Mouse (Mus musculus) forebrain, embryonic 16.5 days (tissue): ENCODE measurements around the gene Rab25. TPM values are rescaled to one million over a fixed set of nuclear protein-coding genes. Genes with fewer than 3 reads are reported as not detected.

Source experiments
- ATAC-seq: fragments of 200-750 bp; cut with Nextera tagmentation; 2 replicates; pipeline ENCODE4 v1.8.0; 2017; ENCODE audit warnings: mild to moderate bottlenecking, moderate library complexity
- H3K27ac ChIP-seq: fragments of 300-500 bp; sonication (generic); 2 replicates; pipeline ENCODE4 v1.5.1; 2014; ENCODE audit warnings: low read length, control low read depth
- H3K27me3 ChIP-seq: fragments of 300-500 bp; sonication (generic); replicated peaks from 2 replicates; pipeline ENCODE4 v1.6.1; 2014; ENCODE audit warnings: low read length; ENCODE audit not compliant: control insufficient read depth, insufficient read depth
- H3K36me3 ChIP-seq: fragments of 300-500 bp; sonication (generic); 2 replicates; pipeline ENCODE4 v1.6.1; 2014; ENCODE audit not compliant: control insufficient read depth, insufficient read depth
- H3K4me1 ChIP-seq: fragments of 300-500 bp; sonication (generic); replicated peaks from 2 replicates; pipeline ENCODE4 v1.6.1; 2014; ENCODE audit warnings: low read length; ENCODE audit not compliant: control insufficient read depth, insufficient read depth
- H3K4me2 ChIP-seq: fragments of 300-500 bp; sonication (generic); 2 replicates; pipeline ENCODE4 v1.6.1; 2014; ENCODE audit warnings: mild to moderate bottlenecking, low read length, control low read depth
- H3K4me3 ChIP-seq: fragments of 300-500 bp; sonication (generic); replicated peaks from 2 replicates; pipeline ENCODE4 v1.5.1; 2014; ENCODE audit warnings: mild to moderate bottlenecking, low read length, control low read depth
- H3K9ac ChIP-seq: fragments of 300-500 bp; sonication (generic); replicated peaks from 2 replicates; pipeline ENCODE4 v1.6.1; 2014; ENCODE audit warnings: low read depth, low read length, control low read depth
- H3K9me3 ChIP-seq: fragments of 300-500 bp; sonication (generic); 2 replicates; pipeline ENCODE4 v1.6.1; 2016; ENCODE audit warnings: low read length; ENCODE audit not compliant: control insufficient read depth
- WGBS: fragments of 180-500 bp; shearing (Covaris S2); extraction: QIAGEN DNeasy Blood & Tissue Kit; methylation state at CpG from one replicate; pipeline ENCODE4 v1.1.7; 2014; 5-methylcytosine and 5-hydroxymethylcytosine counted together
- polyA plus RNA-seq: library from polyadenylated mRNA; unstranded; fragments of >200 nt; fragmentation: Nextera tagmentation; extraction: Ambion mirVana; gene quantifications from 2 replicates; pipeline ENCODE4 v1.2.1, GENCODE M21; 2015

Rab25 gene
- polyA plus RNA-seq, 1 experiment from 2014 or later, result not detected

DNA sequence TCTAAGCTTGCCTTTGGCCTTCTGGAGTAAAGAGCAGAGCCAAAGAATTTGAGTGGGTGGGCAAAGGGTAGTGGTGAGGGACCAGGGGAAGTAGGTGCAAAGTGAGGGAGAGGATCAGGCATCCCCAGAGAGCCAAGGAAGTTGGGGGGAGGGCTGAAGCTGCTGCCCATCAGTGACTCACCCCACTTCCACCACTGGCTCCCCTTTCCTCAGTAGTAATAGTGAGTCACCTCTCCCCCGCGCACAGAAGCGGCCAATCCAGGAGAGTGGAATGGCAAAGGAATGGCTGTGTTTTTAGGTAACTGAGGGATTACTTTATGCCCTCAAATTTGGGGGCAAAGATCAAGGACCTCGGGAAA, 44.6 kb downstream of the Rab25 start:
- Histone ChIP-seq H3K9ac (peak overlapping the region; percentile 83), H3K27me3 (no peaks in the 10 kb centered on the region), H3K4me1 (peaks cover 17% of the 10 kb centered on the region), H3K36me3 (no peaks in the 10 kb centered on the region), H3K27ac (no peak overlapping the region), H3K4me2 (peak overlapping the region; percentile 99), H3K9me3 (no peaks in the 10 kb centered on the region), H3K4me3 (peak overlapping the region; percentile 85)
- ATAC-seq, result peak; percentile 9; the same call in 1 of the 2 replicates
- 23% methylated on average over 4 of the region's 4 CpGs for WGBS

DNA sequence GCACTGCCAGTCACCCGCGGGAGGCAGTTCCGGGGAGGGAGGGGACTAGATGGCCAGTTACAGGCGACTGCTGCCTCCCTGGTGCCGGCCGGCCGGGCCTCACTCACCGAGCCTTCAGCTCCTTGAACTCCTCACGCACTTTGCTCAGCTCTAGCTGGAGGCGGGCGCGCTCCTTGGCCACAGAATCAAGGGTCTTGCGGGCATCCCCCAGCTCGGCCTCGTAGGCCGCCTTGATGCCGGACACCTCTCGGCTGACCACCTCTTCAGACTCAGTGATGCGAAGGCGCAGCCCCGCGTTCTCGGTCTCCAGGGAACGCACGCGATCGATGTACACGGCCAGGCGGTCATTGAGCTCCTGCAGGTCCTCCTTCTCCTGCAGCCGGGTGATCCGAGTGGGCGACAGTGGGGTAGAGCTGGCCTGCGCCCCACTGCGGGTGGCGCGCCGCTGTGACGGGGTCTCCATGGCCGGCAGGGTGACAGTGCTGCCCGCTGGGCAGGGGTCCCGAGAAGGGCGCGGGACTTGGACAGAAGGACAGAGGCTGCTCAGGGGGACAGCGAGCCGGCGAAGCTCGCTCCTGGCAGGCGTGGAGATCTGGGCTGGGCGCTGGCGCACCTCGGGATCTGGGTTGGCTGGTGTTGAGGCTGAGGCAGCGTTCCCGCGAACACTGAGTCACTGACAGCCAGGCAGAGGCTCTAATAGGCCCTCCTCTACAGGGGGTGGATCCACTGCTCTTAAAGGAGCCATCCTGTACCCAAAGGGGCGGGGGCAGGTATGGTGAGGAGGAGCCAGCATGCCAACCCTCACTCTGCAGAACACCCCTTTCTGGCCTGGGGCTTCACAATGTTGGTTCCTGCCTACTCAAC, 45.2 kb downstream of the Rab25 start:
- peak overlapping the region; percentile 99 for H3K4me2 ChIP-seq
- WGBS, result under 1% methylated on average over 55 of the region's 55 CpGs

DNA sequence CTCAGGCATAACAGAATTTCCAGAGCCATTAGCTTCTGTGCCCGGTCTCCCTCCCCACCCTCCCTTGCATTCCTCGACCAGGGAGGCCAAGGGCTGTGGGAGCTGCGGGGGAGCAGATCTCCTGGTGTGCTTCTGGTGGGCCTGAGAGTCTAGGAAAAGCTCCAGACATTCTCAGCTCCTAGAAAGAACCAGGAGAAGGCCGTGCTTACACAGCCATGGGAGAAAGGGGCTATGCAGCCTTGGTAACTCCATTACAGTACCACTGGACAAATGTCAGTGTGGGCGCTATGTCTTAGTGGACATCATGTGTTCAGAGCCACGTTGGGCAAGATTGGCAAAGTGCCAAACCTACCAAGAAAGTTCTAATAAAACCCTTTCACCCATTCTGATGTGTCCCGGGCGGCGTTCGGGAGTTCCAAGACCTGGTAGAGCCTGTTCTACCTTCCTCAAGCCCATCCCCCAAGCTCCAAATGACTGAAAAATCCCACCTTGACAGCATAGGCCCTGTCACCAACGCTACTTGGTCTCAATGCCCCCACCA, 46.0 kb downstream of the Rab25 start:
- ATAC-seq, result no peak
- WGBS, result 18% methylated on average over 11 of the region's 11 CpGs
- Histone ChIP-seq H3K9ac (peak overlapping the region; percentile 83), H3K9me3 (no peaks in the 10 kb centered on the region), H3K4me1 (peaks cover 17% of the 10 kb centered on the region), H3K4me2 (peak overlapping the region; percentile 99), H3K27ac (no peak overlapping the region), H3K27me3 (no peaks in the 10 kb centered on the region), H3K4me3 (peak overlapping the region; percentile 85), H3K36me3 (no peaks in the 10 kb centered on the region)

More for the DNA sequence above, 45.2 kb downstream of the Rab25 start:
- Histone ChIP-seq H3K4me1 (peaks cover 17% of the 10 kb centered on the region), H3K27ac (no peak overlapping the region; the same call in 1 of the 2 replicates), H3K9me3 (no peaks in the 10 kb centered on the region), H3K9ac (peak overlapping the region; percentile 83), H3K27me3 (no peaks in the 10 kb centered on the region), H3K36me3 (no peaks in the 10 kb centered on the region), H3K4me3 (peak overlapping the region; percentile 85)
- peak; percentile 97 for ATAC-seq

DNA sequence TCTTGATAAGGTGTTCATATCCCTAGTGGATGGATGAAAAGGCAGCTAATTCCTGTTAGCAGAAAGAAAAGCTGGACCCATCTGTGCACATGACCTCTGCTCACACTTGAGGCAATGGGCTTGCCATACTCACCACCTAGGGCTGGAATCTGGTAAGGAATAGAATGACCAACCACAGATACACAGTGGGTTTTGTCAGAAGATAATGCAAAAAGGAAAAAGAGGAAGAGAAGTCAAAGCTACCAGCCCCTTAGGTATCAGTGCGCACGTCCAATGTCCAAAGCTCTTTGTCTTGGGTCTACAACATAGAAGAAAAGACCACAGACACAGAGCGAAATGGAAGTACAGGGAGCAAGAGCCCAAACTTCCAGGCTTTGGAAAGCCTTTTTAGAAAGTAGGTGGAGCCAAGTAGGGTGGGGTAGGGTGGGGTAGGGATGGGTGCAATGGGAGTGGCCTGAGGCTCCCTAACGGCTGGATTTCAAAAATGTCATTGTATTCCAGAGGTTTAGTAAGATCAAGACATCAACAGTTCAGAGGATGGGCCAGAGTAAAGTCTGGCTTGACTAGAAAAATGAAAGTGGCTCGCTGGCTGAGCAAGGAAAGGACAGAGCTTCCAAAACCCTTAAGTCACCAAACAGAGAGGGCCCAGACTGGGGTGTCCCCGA, 46.6 kb downstream of the Rab25 start:
- ATAC-seq, result no peak
- 68% methylated on average over 6 of the region's 6 CpGs for WGBS
- Histone ChIP-seq H3K4me3 (peak overlapping the region; percentile 85; the same call in 1 of the 2 replicates), H3K4me2 (peak overlapping the region; percentile 99), H3K27ac (no peak overlapping the region), H3K36me3 (no peaks in the 10 kb centered on the region), H3K27me3 (no peaks in the 10 kb centered on the region), H3K9ac (no peak overlapping the region), H3K4me1 (peaks cover 17% of the 10 kb centered on the region), H3K9me3 (no peaks in the 10 kb centered on the region)

DNA sequence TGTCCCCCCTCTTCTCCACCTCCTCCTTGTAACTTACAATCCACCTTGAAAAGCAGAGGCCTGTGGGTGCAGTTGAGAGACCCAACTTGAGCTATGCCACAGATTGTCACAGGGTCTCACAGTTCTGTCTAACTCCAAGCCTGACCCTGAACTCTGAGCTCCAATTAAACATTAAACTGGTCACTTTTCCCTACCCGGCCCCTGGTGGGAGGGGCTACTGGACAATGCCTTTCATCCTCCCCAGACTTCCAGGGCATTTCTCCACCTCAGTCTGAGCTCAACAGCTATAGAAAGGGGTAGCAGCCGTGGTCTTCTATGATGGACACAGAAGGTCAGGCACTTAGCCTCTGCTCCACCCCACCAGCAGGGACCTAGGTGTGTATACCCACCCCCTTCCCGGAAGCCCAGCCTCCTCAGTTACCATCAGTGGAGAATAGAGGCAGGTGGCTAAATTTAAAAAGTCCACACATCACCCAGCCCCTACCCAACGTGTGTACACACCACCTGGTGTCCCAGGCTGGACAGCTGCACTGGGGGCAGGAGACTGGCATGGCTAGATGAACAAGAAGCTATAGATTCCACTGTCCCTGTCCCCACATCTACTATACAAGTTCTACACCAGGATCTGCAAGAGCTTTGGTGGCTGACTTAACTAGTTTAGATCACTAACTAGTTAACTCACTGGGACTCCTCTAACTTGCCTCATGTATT, 47.3 kb downstream of the Rab25 start:
- H3K4me1 ChIP-seq, result peaks cover 17% of the 10 kb centered on the region
- 55% methylated on average over 4 of the region's 4 CpGs for WGBS
- H3K9me3 ChIP-seq, result no peaks in the 10 kb centered on the region
- no peak overlapping the region for H3K4me3 ChIP-seq
- H3K27me3 ChIP-seq, result no peaks in the 10 kb centered on the region
- no peaks in the 10 kb centered on the region for H3K36me3 ChIP-seq
- no peak overlapping the region for H3K27ac ChIP-seq
- ATAC-seq, result no peak
- H3K9ac ChIP-seq, result no peak overlapping the region
- H3K4me2 ChIP-seq, result no peak overlapping the region

DNA sequence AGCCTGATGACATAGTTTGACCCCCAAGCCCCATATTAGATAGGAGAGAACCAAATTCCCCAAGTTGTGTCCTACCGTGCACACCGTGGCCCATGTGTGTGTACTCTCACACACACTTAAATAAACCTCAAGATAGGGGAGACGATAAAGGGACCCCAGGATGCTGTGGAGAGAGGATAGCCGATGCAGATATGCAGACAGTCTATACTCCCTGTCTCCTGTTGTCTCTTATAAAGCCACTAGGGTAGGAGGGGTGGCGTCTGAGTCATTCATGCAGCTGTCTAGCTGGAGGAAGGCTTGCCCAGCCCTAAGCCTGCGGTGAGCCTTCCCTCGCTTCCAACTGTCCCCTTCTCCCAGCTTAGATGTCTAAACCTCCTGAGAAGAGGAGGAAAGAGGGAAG, 48.0 kb downstream of the Rab25 start:
- Histone ChIP-seq H3K4me3 (no peak overlapping the region), H3K27me3 (no peaks in the 10 kb centered on the region), H3K4me1 (peaks cover 17% of the 10 kb centered on the region), H3K27ac (no peak overlapping the region), H3K4me2 (no peak overlapping the region), H3K9ac (no peak overlapping the region), H3K36me3 (no peaks in the 10 kb centered on the region), H3K9me3 (no peaks in the 10 kb centered on the region)
- no peak for ATAC-seq
- 85% methylated on average over 7 of the region's 7 CpGs for WGBS

DNA sequence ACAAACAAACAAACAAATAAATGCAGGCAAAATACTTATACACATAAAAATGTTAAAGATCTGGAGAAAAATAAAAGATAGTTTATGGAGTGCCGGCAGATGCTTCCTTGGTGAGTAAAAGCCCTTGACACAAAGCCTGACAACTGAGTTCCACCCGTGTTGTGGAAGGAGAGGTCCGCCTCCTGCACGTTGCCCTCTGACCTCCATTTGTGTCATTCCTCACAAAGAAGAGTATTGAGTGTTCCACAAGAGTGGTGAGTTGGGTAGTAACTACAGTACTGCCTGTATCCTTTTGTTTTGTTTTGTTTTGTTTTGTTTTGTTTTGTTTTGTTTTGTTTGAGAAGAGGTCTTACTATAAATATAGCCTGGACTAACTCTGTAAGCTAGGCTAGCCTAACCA, 48.5 kb downstream of the Rab25 start:
- Histone ChIP-seq H3K4me3 (no peak overlapping the region), H3K4me1 (peaks cover 17% of the 10 kb centered on the region), H3K4me2 (no peak overlapping the region), H3K27me3 (no peaks in the 10 kb centered on the region), H3K36me3 (no peaks in the 10 kb centered on the region), H3K27ac (no peak overlapping the region), H3K9ac (no peak overlapping the region), H3K9me3 (no peaks in the 10 kb centered on the region)
- ATAC-seq, result no peak
- 73% methylated on average over 4 of the region's 4 CpGs for WGBS

DNA sequence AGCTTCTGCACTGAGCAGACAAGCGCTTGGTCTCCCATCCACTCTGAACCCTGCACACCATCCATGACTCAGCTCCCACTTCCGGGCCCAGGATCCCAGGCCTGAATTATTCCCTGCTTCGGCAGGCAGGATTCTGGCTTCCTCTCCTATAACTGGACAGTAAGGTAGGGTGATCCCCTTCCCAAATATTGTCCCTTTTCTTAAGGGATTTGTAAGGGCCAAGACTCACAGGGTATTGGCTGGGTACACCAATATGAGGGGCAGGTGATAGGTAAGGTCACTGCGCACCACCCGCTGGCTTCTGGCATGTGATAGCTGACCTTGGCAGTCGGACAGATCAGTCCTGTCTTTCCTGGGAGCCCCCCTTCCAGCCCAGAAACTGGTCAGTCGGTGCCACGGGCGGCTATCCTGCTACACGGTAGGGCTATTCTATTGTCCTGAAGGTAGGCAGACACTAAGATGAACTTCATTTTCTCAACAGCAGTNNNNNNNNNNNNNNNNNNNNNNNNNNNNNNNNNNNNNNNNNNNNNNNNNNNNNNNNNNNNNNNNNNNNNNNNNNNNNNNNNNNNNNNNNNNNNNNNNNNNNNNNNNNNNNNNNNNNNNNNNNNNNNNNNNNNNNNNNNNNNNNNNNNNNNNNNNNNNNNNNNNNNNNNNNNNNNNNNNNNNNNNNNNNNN, 52.2 kb downstream of the Rab25 start:
- H3K9ac ChIP-seq, result no peak overlapping the region

More for the DNA sequence above, 52.2 kb downstream of the Rab25 start:
- Histone ChIP-seq H3K9me3 (no peaks in the 10 kb centered on the region), H3K27me3 (no peaks in the 10 kb centered on the region), H3K4me1 (peaks cover 12% of the 10 kb centered on the region), H3K4me3 (no peak overlapping the region), H3K27ac (no peak overlapping the region), H3K36me3 (no peaks in the 10 kb centered on the region), H3K4me2 (no peak overlapping the region)
- no peak for ATAC-seq
- 83% methylated on average over 10 of the region's 10 CpGs for WGBS
